Mouse (Mus musculus): ENCODE results near the gene Hoxd10. TPM values are rescaled to one million over a fixed set of nuclear protein-coding genes. Genes with fewer than 3 reads are reported as not detected.

Gene Hoxd10
- polyA plus RNA-seq, 1 experiment = not detected

- Histone ChIP-seq H3K27me3 (ENCODE audit: control insufficient read depth, insufficient read depth, low read length) (peaks cover 22% of the 10 kb centered on the region; the same call in 1 of the 2 replicates), H3K27ac (ENCODE audit: insufficient read depth, low read length) (no peak overlapping the region), H3K4me1 (ENCODE audit: control insufficient read depth, insufficient read depth, low read length) (no peaks in the 10 kb centered on the region), H3K4me3 (replicated peaks; ENCODE audit: insufficient read depth, low read depth, low read length) (no peak overlapping the region)
- WGBS = 2% methylated on average over 86 of the region's 86 CpGs
- no peak for TF ChIP-seq POLR2A (IDR thresholded peaks at IDR 0.05; ENCODE audit: borderline replicate concordance, insufficient read depth, low read length)
- no peak for TF ChIP-seq CTCF (IDR thresholded peaks at IDR 0.05; ENCODE audit: borderline replicate concordance, insufficient read depth, low read depth, low read length)
- no peak for DNase-seq
Measured at GRCm38 (mm10) chr2:74698201-74699052, 6.7 kb downstream of the Hoxd10 start.

- 3% methylated on average over 17 of the region's 17 CpGs for WGBS
- Histone ChIP-seq H3K27me3 (ENCODE audit: control insufficient read depth, insufficient read depth, low read length) (peaks cover 21% of the 10 kb centered on the region; the same call in 1 of the 2 replicates), H3K4me3 (replicated peaks; ENCODE audit: insufficient read depth, low read depth, low read length) (no peak overlapping the region), H3K4me1 (ENCODE audit: control insufficient read depth, insufficient read depth, low read length) (no peaks in the 10 kb centered on the region), H3K27ac (ENCODE audit: insufficient read depth, low read length) (no peak overlapping the region)
- DNase-seq = no peak
- TF ChIP-seq POLR2A (IDR thresholded peaks at IDR 0.05; ENCODE audit: borderline replicate concordance, insufficient read depth, low read length) = no peak
- TF ChIP-seq CTCF (IDR thresholded peaks at IDR 0.05; ENCODE audit: borderline replicate concordance, insufficient read depth, low read depth, low read length) = no peak
Measured at GRCm38 (mm10) chr2:74699053-74699430, 7.3 kb downstream of the Hoxd10 start.

DNA sequence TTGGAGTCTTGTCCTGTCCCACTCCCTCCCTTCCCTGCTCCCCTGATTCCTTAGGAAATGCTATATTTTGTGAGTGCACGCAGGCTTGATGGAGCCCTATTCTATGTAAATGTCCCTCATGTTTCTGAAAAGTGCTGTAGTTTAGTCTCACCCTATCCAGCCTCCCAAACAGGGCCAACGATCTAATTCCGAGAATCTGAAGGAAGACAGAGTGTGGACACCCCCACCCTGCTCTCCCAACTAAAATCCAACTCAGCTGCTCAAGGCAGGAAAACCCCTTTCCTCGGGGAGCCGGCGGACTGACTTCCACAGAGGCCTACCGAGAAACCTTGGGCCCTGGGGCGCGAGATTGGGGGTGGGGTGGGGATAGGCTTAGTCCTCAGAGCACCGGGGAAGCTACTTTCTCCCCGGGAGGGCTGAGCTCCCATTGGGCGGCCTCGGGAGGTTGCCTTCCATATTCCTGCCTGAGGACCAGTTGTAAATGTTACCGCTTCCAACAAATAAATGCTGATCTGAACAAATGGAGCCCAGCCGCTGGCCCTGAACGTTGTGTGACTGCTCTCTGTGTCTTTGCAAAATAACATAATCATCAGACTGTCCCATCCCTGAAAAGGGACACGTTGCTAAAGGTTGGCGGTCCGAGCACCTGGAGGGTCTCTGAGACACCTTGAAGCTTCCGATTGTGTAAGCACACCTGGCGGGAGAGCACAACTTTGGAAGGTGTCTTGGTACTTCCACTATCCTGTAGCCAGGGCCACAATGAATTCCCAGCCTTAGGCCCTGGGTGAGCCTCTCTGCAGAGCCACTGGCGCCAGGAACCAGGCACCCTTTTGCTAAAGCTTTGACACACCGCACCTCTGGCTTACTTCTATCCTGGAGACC, 8.2 kb downstream of the Hoxd10 start:
- DNase-seq = no peak
- Histone ChIP-seq H3K4me3 (replicated peaks; ENCODE audit: insufficient read depth, low read depth, low read length) (no peak overlapping the region), H3K27me3 (ENCODE audit: control insufficient read depth, insufficient read depth, low read length) (peaks cover 25% of the 10 kb centered on the region), H3K4me1 (ENCODE audit: control insufficient read depth, insufficient read depth, low read length) (no peaks in the 10 kb centered on the region), H3K27ac (ENCODE audit: insufficient read depth, low read length) (no peak overlapping the region)
- WGBS = 4% methylated on average over 23 of the region's 23 CpGs
- TF ChIP-seq POLR2A (IDR thresholded peaks at IDR 0.05; ENCODE audit: borderline replicate concordance, insufficient read depth, low read length) = no peak
- no peak for TF ChIP-seq CTCF (IDR thresholded peaks at IDR 0.05; ENCODE audit: borderline replicate concordance, insufficient read depth, low read depth, low read length)

GRCm38 (mm10) chr2:74700546-74701112, 8.9 kb downstream of the Hoxd10 start:
- TF ChIP-seq POLR2A (IDR thresholded peaks at IDR 0.05; ENCODE audit: borderline replicate concordance, insufficient read depth, low read length) = no peak
- TF ChIP-seq CTCF (IDR thresholded peaks at IDR 0.05; ENCODE audit: borderline replicate concordance, insufficient read depth, low read depth, low read length) = no peak
- no peaks in the 10 kb centered on the region for H3K4me1 ChIP-seq (ENCODE audit: control insufficient read depth, insufficient read depth, low read length)
- H3K27me3 ChIP-seq (ENCODE audit: control insufficient read depth, insufficient read depth, low read length) = peaks cover 31% of the 10 kb centered on the region
- no peak for DNase-seq
- no peak overlapping the region for H3K27ac ChIP-seq (ENCODE audit: insufficient read depth, low read length)
- WGBS = 5% methylated on average over 22 of the region's 22 CpGs
- H3K4me3 ChIP-seq (replicated peaks; ENCODE audit: insufficient read depth, low read depth, low read length) = no peak overlapping the region

GRCm38 (mm10) chr2:74701949-74702819, 10.5 kb downstream of the Hoxd10 start:
- TF ChIP-seq CTCF (IDR thresholded peaks at IDR 0.05; ENCODE audit: borderline replicate concordance, insufficient read depth, low read depth, low read length) (peak; percentile 75), POLR2A (IDR thresholded peaks at IDR 0.05; ENCODE audit: borderline replicate concordance, insufficient read depth, low read length) (no peak)
- Histone ChIP-seq H3K4me3 (replicated peaks; ENCODE audit: insufficient read depth, low read depth, low read length) (no peak overlapping the region), H3K4me1 (ENCODE audit: control insufficient read depth, insufficient read depth, low read length) (no peaks in the 10 kb centered on the region), H3K27ac (ENCODE audit: insufficient read depth, low read length) (no peak overlapping the region), H3K27me3 (ENCODE audit: control insufficient read depth, insufficient read depth, low read length) (peaks cover 37% of the 10 kb centered on the region)
- 14% methylated on average over 17 of the region's 17 CpGs for WGBS
- peak; percentile 47 to 65 for DNase-seq

DNA sequence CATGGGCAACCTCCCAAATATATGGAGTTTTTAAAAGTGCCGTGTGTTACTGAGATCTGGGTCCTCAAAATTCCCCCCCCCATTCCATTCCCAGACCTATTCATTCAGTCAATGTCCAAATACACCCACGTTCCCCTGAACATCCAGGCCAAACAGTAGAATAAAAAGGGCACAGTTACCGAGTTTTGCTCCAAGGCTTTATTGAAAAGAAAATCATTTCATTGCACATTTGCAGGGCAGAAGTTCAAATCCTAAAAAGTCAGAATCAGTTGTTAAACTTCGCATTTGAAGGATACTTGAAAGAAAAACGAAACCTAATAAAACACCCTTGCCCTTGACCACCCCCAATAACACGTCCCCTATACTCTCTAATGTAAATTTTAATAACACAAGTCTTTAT, 11.1 kb downstream of the Hoxd10 start:
- no peaks in the 10 kb centered on the region for H3K4me1 ChIP-seq (ENCODE audit: control insufficient read depth, insufficient read depth, low read length)
- WGBS = 23% methylated on average over 6 of the region's 6 CpGs
- H3K4me3 ChIP-seq (replicated peaks; ENCODE audit: insufficient read depth, low read depth, low read length) = no peak overlapping the region
- H3K27ac ChIP-seq (ENCODE audit: insufficient read depth, low read length) = no peak overlapping the region
- DNase-seq = no peak
- TF ChIP-seq CTCF (IDR thresholded peaks at IDR 0.05; ENCODE audit: borderline replicate concordance, insufficient read depth, low read depth, low read length) (no peak), POLR2A (IDR thresholded peaks at IDR 0.05; ENCODE audit: borderline replicate concordance, insufficient read depth, low read length) (no peak)
- H3K27me3 ChIP-seq (ENCODE audit: control insufficient read depth, insufficient read depth, low read length) = peaks cover 33% of the 10 kb centered on the region

- no peak overlapping the region for H3K4me3 ChIP-seq (replicated peaks; ENCODE audit: insufficient read depth, low read depth, low read length)
- H3K4me1 ChIP-seq (ENCODE audit: control insufficient read depth, insufficient read depth, low read length) = no peaks in the 10 kb centered on the region
- TF ChIP-seq CTCF (IDR thresholded peaks at IDR 0.05; ENCODE audit: borderline replicate concordance, insufficient read depth, low read depth, low read length) (no peak), POLR2A (IDR thresholded peaks at IDR 0.05; ENCODE audit: borderline replicate concordance, insufficient read depth, low read length) (no peak)
- no peak overlapping the region for H3K27ac ChIP-seq (ENCODE audit: insufficient read depth, low read length)
- peaks cover 29% of the 10 kb centered on the region for H3K27me3 ChIP-seq (ENCODE audit: control insufficient read depth, insufficient read depth, low read length)
- no peak for DNase-seq
- 10% methylated on average over 10 of the region's 10 CpGs for WGBS
Measured at GRCm38 (mm10) chr2:74703317-74703716, 11.6 kb downstream of the Hoxd10 start.

All from cerebellum, adult 2 months (tissue).